Mouse (Mus musculus) MEL (cell line): ENCODE measurements at regions not wholly inside any gene's neighbourhood (a gene's known extent, or its start where the extent isn't known, plus 50 kb on each side); places are given as distances from the start of the nearest gene placed in this dataset.

Experiments
- DNase-seq: peaks from one replicate; pipeline ENCODE4 v3.0.0; 2011; ENCODE audit warnings: low read depth, low spot score
- H3K27ac ChIP-seq: 2 replicates; pipeline ENCODE4 v1.5.1; 2012; ENCODE audit warnings: low read depth, mild to moderate bottlenecking, control low read depth, low read length, moderate library complexity; ENCODE audit not compliant: control insufficient read depth
- H3K27me3 ChIP-seq, 2 experiments: fragments of 150-350 bp in 1 of 2; sonication (generic) in 1 of 2; 2 replicates each; pipeline ENCODE4 v1.6.1; 2012; ENCODE audit warnings: low read length in 2 of 2, mild to moderate bottlenecking in 2 of 2, improper control_type of control experiment in 1 of 2, moderate library complexity in 1 of 2; ENCODE audit not compliant: insufficient read depth in 2 of 2, control insufficient read depth in 1 of 2
- H3K36me3 ChIP-seq, 2 experiments: 2 replicates each; pipeline ENCODE4 v1.6.1; 2012 to 2014; ENCODE audit warnings: low read length in 2 of 2, improper control_type of control experiment in 1 of 2, inconsistent platforms in 1 of 2, mild to moderate bottlenecking in 1 of 2; ENCODE audit not compliant: insufficient read depth in 2 of 2, control insufficient read depth in 1 of 2
- H3K4me1 ChIP-seq, 2 experiments: fragments of 150-350 bp in 1 of 2; sonication (generic) in 1 of 2; 2 replicates each; pipeline ENCODE4 v1.6.1; 2012; ENCODE audit warnings: low read length in 2 of 2, improper control_type of control experiment in 1 of 2, mild to moderate bottlenecking in 1 of 2; ENCODE audit not compliant: insufficient read depth in 2 of 2, control insufficient read depth in 1 of 2
- H3K4me3 ChIP-seq, 2 experiments: fragments of 150-350 bp in 1 of 2; sonication (generic) in 1 of 2; 2 replicates each; pipeline ENCODE4 v1.5.1; 2012; ENCODE audit warnings: low read depth in 2 of 2, low read length in 2 of 2, mild to moderate bottlenecking in 2 of 2, moderate library complexity in 2 of 2, control low read depth in 1 of 2, improper control_type of control experiment in 1 of 2; ENCODE audit not compliant: control insufficient read depth in 1 of 2, insufficient read depth in 1 of 2
- H3K79me2 ChIP-seq: 2 replicates; pipeline ENCODE4 v1.6.1; 2012; ENCODE audit warnings: mild to moderate bottlenecking, low read length, moderate library complexity; ENCODE audit not compliant: control insufficient read depth, poor library complexity, insufficient read depth
- H3K9ac ChIP-seq: 2 replicates; pipeline ENCODE4 v1.6.1; 2012; ENCODE audit warnings: low read depth, mild to moderate bottlenecking, control low read depth, low read length, moderate library complexity; ENCODE audit not compliant: control insufficient read depth, poor library complexity, severe bottlenecking
- H3K9me3 ChIP-seq: fragments of 150-350 bp; sonication (generic); replicated peaks from 2 replicates; pipeline ENCODE4 v1.6.1; 2012; ENCODE audit warnings: mild to moderate bottlenecking, low read length, improper control_type of control experiment, moderate library complexity; ENCODE audit not compliant: insufficient read depth
- BHLHE40 ChIP-seq: IDR thresholded peaks from 2 replicates; pipeline ENCODE4 v1.6.1; 2012; ENCODE audit warnings: low read depth, mild to moderate bottlenecking, inconsistent platforms, low read length, improper control_type of control experiment, borderline replicate concordance
- ELF1 ChIP-seq: IDR thresholded peaks from 2 replicates; pipeline ENCODE4 v1.6.1; 2014; ENCODE audit warnings: low read depth, mild to moderate bottlenecking, inconsistent platforms, low read length, improper control_type of control experiment, moderate library complexity
- HCFC1 ChIP-seq: IDR thresholded peaks from 2 replicates; pipeline ENCODE4 v1.6.1; 2012; ENCODE audit warnings: low read depth, mild to moderate bottlenecking, inconsistent platforms, low read length, improper control_type of control experiment, moderate library complexity
- JUND ChIP-seq: IDR thresholded peaks from 2 replicates; pipeline ENCODE4 v1.6.1; 2011; ENCODE audit warnings: low read depth, mild to moderate bottlenecking, improper control_type of control experiment, low read length
- KAT2A ChIP-seq: conservative IDR thresholded peaks from 2 replicates; pipeline ENCODE4 v1.6.1; 2012; ENCODE audit warnings: low read depth, low read length, improper control_type of control experiment, inconsistent platforms
- MAFK ChIP-seq: IDR thresholded peaks from 2 replicates; pipeline ENCODE4 v1.6.1; 2011; ENCODE audit warnings: low read depth, mild to moderate bottlenecking, low read length, improper control_type of control experiment, borderline replicate concordance
- MAZ ChIP-seq: IDR thresholded peaks from 2 replicates; pipeline ENCODE4 v1.6.1; 2012; ENCODE audit warnings: low read depth, mild to moderate bottlenecking, inconsistent platforms, low read length, improper control_type of control experiment
- NELFE ChIP-seq: IDR thresholded peaks from 2 replicates; pipeline ENCODE4 v1.6.1; 2011; ENCODE audit warnings: low read depth, low read length, improper control_type of control experiment
- POLR2AphosphoS2 ChIP-seq: IDR thresholded peaks from 2 replicates; pipeline ENCODE4 v1.6.1; 2011; ENCODE audit warnings: low read length, improper control_type of control experiment
- RAD21 ChIP-seq: IDR thresholded peaks from 2 replicates; pipeline ENCODE4 v1.6.1; 2011; ENCODE audit warnings: mild to moderate bottlenecking, low read depth, low read length, improper control_type of control experiment
- SIN3A ChIP-seq: IDR thresholded peaks from 2 replicates; pipeline ENCODE4 v1.6.1; 2012; ENCODE audit warnings: low read length, improper control_type of control experiment, inconsistent platforms
- SMC3 ChIP-seq: IDR thresholded peaks from 2 replicates; pipeline ENCODE4 v1.6.1; 2011; ENCODE audit warnings: low read depth, low read length, improper control_type of control experiment
- TAL1 ChIP-seq: IDR thresholded peaks from 2 replicates; pipeline ENCODE4 v1.6.1; 2012; ENCODE audit warnings: mild to moderate bottlenecking, inconsistent platforms, low read length, moderate library complexity, mixed read lengths
- TBP ChIP-seq: IDR thresholded peaks from 2 replicates; pipeline ENCODE4 v1.8.0; 2011; ENCODE audit warnings: low read depth, low read length, improper control_type of control experiment
- USF2 ChIP-seq, 2 experiments: IDR thresholded peaks; 2 replicates each; pipeline ENCODE4 v1.6.1; 2011 to 2012; ENCODE audit warnings: improper control_type of control experiment in 2 of 2, low read length in 2 of 2, borderline replicate concordance in 1 of 2, inconsistent platforms in 1 of 2, low read depth in 1 of 2, mild to moderate bottlenecking in 1 of 2; ENCODE audit not compliant: insufficient read depth in 1 of 2
- ZKSCAN1 ChIP-seq: IDR thresholded peaks from 2 replicates; pipeline ENCODE4 v1.6.1; 2012; ENCODE audit warnings: low read depth, mild to moderate bottlenecking, inconsistent platforms, low read length, improper control_type of control experiment, moderate library complexity
- ZNF384 ChIP-seq: IDR thresholded peaks from 2 replicates; pipeline ENCODE4 v1.6.1; 2012; ENCODE audit warnings: low read depth, mild to moderate bottlenecking, inconsistent platforms, low read length, improper control_type of control experiment

GRCm38 (mm10) chr11:18278585-18279136, 325.0 kb upstream of the Etaa1 start:
- Histone ChIP-seq H3K4me3 (no peak overlapping the region), H3K27me3 (peaks cover 0 to 3% of the 10 kb centered on the region in 2 experiments; a peak in 2 of 4 replicates), H3K9me3 (no peaks in the 10 kb centered on the region), H3K36me3 (no peaks in the 10 kb centered on the region), H3K27ac (no peak overlapping the region), H3K79me2 (no peaks in the 10 kb centered on the region), H3K9ac (no peak overlapping the region)
- DNase-seq = no peak
- TF ChIP-seq JUND = no peak
- no peak for TF ChIP-seq SIN3A
- no peak for TF ChIP-seq SMC3
- TF ChIP-seq TAL1 = no peak
- no peak for TF ChIP-seq HCFC1
- no peak for TF ChIP-seq ELF1
- TF ChIP-seq TBP = no peak
- no peak for TF ChIP-seq KAT2A
- no peak for TF ChIP-seq ZKSCAN1
- no peak for TF ChIP-seq MAZ
- TF ChIP-seq, all 39 proteins: peak for 0
- H3K4me1 ChIP-seq = no peaks in the 10 kb centered on the region

GRCm38 (mm10) chr11:18272392-18272791, 318.7 kb upstream of the Etaa1 start:
- DNase-seq = no peak
- no peak overlapping the region for H3K27ac ChIP-seq
- TF ChIP-seq HCFC1 = no peak
- TF ChIP-seq RAD21 = no peak
- TF ChIP-seq POLR2AphosphoS2 = no peak
- no peak for TF ChIP-seq MAZ
- no peak for TF ChIP-seq NELFE
- no peak for TF ChIP-seq JUND
- no peak for TF ChIP-seq BHLHE40
- no peak for TF ChIP-seq TAL1
- TF ChIP-seq USF2 (IDR thresholded peaks at IDR 0.05; ENCODE audit: borderline replicate concordance in 1 of 2, insufficient read depth in 1 of 2, low read depth in 1 of 2, low read length in 2 of 2) = no peak
- TF ChIP-seq MAFK = no peak
- TF ChIP-seq ZNF384 = no peak
- TF ChIP-seq, all 39 proteins: peak for 0
- no peaks in the 10 kb centered on the region for H3K9me3 ChIP-seq
- no peak overlapping the region for H3K4me3 ChIP-seq
- H3K36me3 ChIP-seq = no peaks in the 10 kb centered on the region
- no peak overlapping the region for H3K9ac ChIP-seq
- H3K27me3 ChIP-seq = no peaks in the 10 kb centered on the region
- no peaks in the 10 kb centered on the region for H3K4me1 ChIP-seq
- no peaks in the 10 kb centered on the region for H3K79me2 ChIP-seq
